In genomic region chr11:78344890-78345715, GRCm38 (mm10) we compare ENCODE assay signal across 8 mouse cellular contexts. TPM values are rescaled to one million over a fixed set of nuclear protein-coding genes. Genes with fewer than 3 reads are reported as not detected.
DNase-seq lines count a peak whose midpoint lies in the region; ATAC-seq and TF ChIP-seq lines count a peak whose summit lies in the region.

No protein-coding gene starts in this region.

- no peak for ATAC-seq in forebrain, embryonic 12.5 days (ENCODE audit: low FRiP score)
- no peak for ATAC-seq in limb, embryonic 15.5 days (ENCODE audit: insufficient number of reproducible peaks, low FRiP score, low TSS enrichment, low read depth)
- ATAC-seq in midbrain, postnatal 0 days (ENCODE audit: low FRiP score) = no peak

- 0 out of 2 replicates have a peak overlapping the region, but pooled peaks have one; percentile 40 for H3K9ac ChIP-seq in forebrain, embryonic 12.5 days
- H3K9ac ChIP-seq in limb, embryonic 15.5 days = no peak overlapping the region
- H3K9ac ChIP-seq in midbrain, postnatal 0 days (replicated peaks; ENCODE audit: low read length, poor library complexity, severe bottlenecking) = peak overlapping the region; percentile 81; the same call in 1 of the 2 replicates

- intact Hi-C loops in heart, postnatal 25 days (cut with DNase I) = no loop called here

- peak overlapping the region; percentile 61; the same call in 1 of the 2 replicates for H3K27ac ChIP-seq in forebrain, embryonic 12.5 days
- peak overlapping the region; percentile 30 for H3K27ac ChIP-seq in limb, embryonic 15.5 days
- no peak overlapping the region for H3K27ac ChIP-seq in midbrain, postnatal 0 days (ENCODE audit: low read depth, low read length)

- H3K36me3 ChIP-seq in forebrain, embryonic 12.5 days (replicated peaks) = peaks cover 26% of the 10 kb centered on the region
- H3K36me3 ChIP-seq in limb, embryonic 15.5 days = peaks cover 29% of the 10 kb centered on the region
- H3K36me3 ChIP-seq in midbrain, postnatal 0 days (ENCODE audit: insufficient read depth, low read length) = peaks cover 32% of the 10 kb centered on the region

- H3K4me2 ChIP-seq in forebrain, embryonic 12.5 days = peak overlapping the region; percentile 27
- H3K4me2 ChIP-seq in limb, embryonic 15.5 days = peak overlapping the region; percentile 26
- H3K4me2 ChIP-seq in midbrain, postnatal 0 days (ENCODE audit: low read depth, low read length, poor library complexity, severe bottlenecking) = peak overlapping the region; percentile 71

- 66% methylated on average over 8 of the region's 8 CpGs for whole genome bisulfite sequencing in forebrain, embryonic 12.5 days
- 49% methylated on average over 8 of the region's 8 CpGs for WGBS in limb, embryonic 15.5 days
- 56% methylated on average over 8 of the region's 8 CpGs for WGBS in midbrain, postnatal 0 days

- no peaks in the 10 kb centered on the region for H3K9me3 ChIP-seq in forebrain, embryonic 12.5 days
- no peaks in the 10 kb centered on the region for H3K9me3 ChIP-seq in limb, embryonic 15.5 days
- H3K9me3 ChIP-seq in midbrain, postnatal 0 days (ENCODE audit: low read length) = no peaks in the 10 kb centered on the region

- peak; percentile 74 to 75 for DNase-seq in urinary bladder, postnatal 4 days (ENCODE audit: low spot score in 2 of 2)
- no peak for DNase-seq in urinary bladder, postnatal 25 days (ENCODE audit: low spot score)
- DNase-seq in heart, postnatal 25 days (ENCODE audit: low spot score) = peak; percentile 57
- DNase-seq in midbrain, postnatal 0 days (ENCODE audit: low spot score) = no peak
- DNase-seq in layer of hippocampus, adult 9-10 months (ENCODE audit: low spot score) = no peak
- DNase-seq in yolk sac, embryonic 10.5 days (ENCODE audit: low spot score) = no peak

- H3K4me3 ChIP-seq in forebrain, embryonic 12.5 days (replicated peaks) = peak overlapping the region; percentile 8; the same call in 1 of the 2 replicates
- peak overlapping the region; percentile 93; the same call in 1 of the 2 replicates for H3K4me3 ChIP-seq in limb, embryonic 15.5 days
- H3K4me3 ChIP-seq in midbrain, postnatal 0 days (ENCODE audit: low read depth, low read length) = peak overlapping the region; percentile 63

- no peak for TF ChIP-seq CTCF in midbrain, postnatal 0 days (IDR thresholded peaks at IDR 0.05)

- H3K27me3 ChIP-seq in forebrain, embryonic 12.5 days = no peaks in the 10 kb centered on the region
- H3K27me3 ChIP-seq in limb, embryonic 15.5 days = no peaks in the 10 kb centered on the region
- H3K27me3 ChIP-seq in midbrain, postnatal 0 days (ENCODE audit: insufficient read depth, low read length) = no peaks in the 10 kb centered on the region

- H3K4me1 ChIP-seq in forebrain, embryonic 12.5 days = peaks cover 41% of the 10 kb centered on the region
- H3K4me1 ChIP-seq in limb, embryonic 15.5 days = peaks cover 37% of the 10 kb centered on the region
- H3K4me1 ChIP-seq in midbrain, postnatal 0 days (ENCODE audit: insufficient read depth, low read length) = peaks cover 16% of the 10 kb centered on the region; the same call in 1 of the 2 replicates

RNA-seq across cellular contexts. Expression of gene Unc119, which starts 1.8 kb away (rescaled TPM):
- 75.6 and 76.5 TPM in 2 replicates for polyA plus RNA-seq in forebrain, embryonic 12.5 days (2016; fragmentation: Nextera tagmentation; extraction: Ambion mirVana)
- 1 to 10 TPM; 4.2 to 4.6 TPM for total RNA-seq in heart, postnatal 25 days (2021)
- 35.8 and 44.3 TPM in 2 replicates for polyA plus RNA-seq in limb, embryonic 15.5 days (2015; fragmentation: Nextera tagmentation; extraction: Ambion mirVana)
- 93.5 and 141 TPM in 2 replicates for total RNA-seq in midbrain, postnatal 0 days (2014; rRNA removed)
- polyA plus RNA-seq in midbrain, postnatal 0 days (2015; fragmentation: Nextera tagmentation; extraction: Ambion mirVana) = 79.6 and 83.4 TPM in 2 replicates

RNA-seq across cellular contexts. Expression of gene Pigs, which starts 16.9 kb away (rescaled TPM):
- polyA plus RNA-seq in forebrain, embryonic 12.5 days (2016; fragmentation: Nextera tagmentation; extraction: Ambion mirVana) = 58.8 and 62.5 TPM in 2 replicates
- total RNA-seq in heart, postnatal 25 days (2021) = 10 to 100 TPM; 23.0 to 23.6 TPM
- polyA plus RNA-seq in limb, embryonic 15.5 days (2015; fragmentation: Nextera tagmentation; extraction: Ambion mirVana) = 83.9 and 85.7 TPM in 2 replicates
- 62.4 and 67.2 TPM in 2 replicates for total RNA-seq in midbrain, postnatal 0 days (2014; rRNA removed)
- polyA plus RNA-seq in midbrain, postnatal 0 days (2015; fragmentation: Nextera tagmentation; extraction: Ambion mirVana) = 82.6 and 91.0 TPM in 2 replicates

RNA-seq across cellular contexts. Expression of gene Aldoc, which starts 22.3 kb away (rescaled TPM):
- 26.9 and 31.6 TPM in 2 replicates for polyA plus RNA-seq in forebrain, embryonic 12.5 days (2016; fragmentation: Nextera tagmentation; extraction: Ambion mirVana)
- total RNA-seq in heart, postnatal 25 days (2021) = under 1 TPM; 0.50 to 0.52 TPM
- polyA plus RNA-seq in limb, embryonic 15.5 days (2015; fragmentation: Nextera tagmentation; extraction: Ambion mirVana) = 25.0 and 25.5 TPM in 2 replicates
- total RNA-seq in midbrain, postnatal 0 days (2014; rRNA removed) = 265 and 359 TPM in 2 replicates
- polyA plus RNA-seq in midbrain, postnatal 0 days (2015; fragmentation: Nextera tagmentation; extraction: Ambion mirVana) = 224 and 305 TPM in 2 replicates

RNA-seq across cellular contexts. Expression of gene Foxn1, which starts 41.3 kb away (rescaled TPM):
- polyA plus RNA-seq in forebrain, embryonic 12.5 days (2016; fragmentation: Nextera tagmentation; extraction: Ambion mirVana) = 0.06 TPM in 1 of 2 replicates, not detected in the other
- total RNA-seq in heart, postnatal 25 days (2021) = not detected
- 3.1 and 3.5 TPM in 2 replicates for polyA plus RNA-seq in limb, embryonic 15.5 days (2015; fragmentation: Nextera tagmentation; extraction: Ambion mirVana)
- not detected in 2 replicates for total RNA-seq in midbrain, postnatal 0 days (2014; rRNA removed)
- not detected in 2 replicates for polyA plus RNA-seq in midbrain, postnatal 0 days (2015; fragmentation: Nextera tagmentation; extraction: Ambion mirVana)

RNA-seq across cellular contexts. Expression of gene Spag5, which starts 43.8 kb away (rescaled TPM):
- polyA plus RNA-seq in forebrain, embryonic 12.5 days (2016; fragmentation: Nextera tagmentation; extraction: Ambion mirVana) = 63.0 and 64.7 TPM in 2 replicates
- under 1 TPM; 0.62 to 0.67 TPM for total RNA-seq in heart, postnatal 25 days (2021)
- 26.3 and 29.5 TPM in 2 replicates for polyA plus RNA-seq in limb, embryonic 15.5 days (2015; fragmentation: Nextera tagmentation; extraction: Ambion mirVana)
- 3.1 and 3.6 TPM in 2 replicates for total RNA-seq in midbrain, postnatal 0 days (2014; rRNA removed)
- 2.2 and 2.4 TPM in 2 replicates for polyA plus RNA-seq in midbrain, postnatal 0 days (2015; fragmentation: Nextera tagmentation; extraction: Ambion mirVana)

Comparison
In these comparisons a context has a peak if more than half of its experiments do, and no peak if none do; other contexts are left out.
1. DNase-seq: peak in urinary bladder, postnatal 4 days (2 of 2) and heart, postnatal 25 days (single experiment); none in urinary bladder, postnatal 25 days (single experiment), midbrain, postnatal 0 days (single experiment), layer of hippocampus, adult 9-10 months (single experiment) and yolk sac, embryonic 10.5 days (single experiment).
2. H3K4me3 ChIP-seq: peak in every context shown above with its lines; median percentile 93 in limb, embryonic 15.5 days; 63 in midbrain, postnatal 0 days; 8 in forebrain, embryonic 12.5 days.
3. Peak in every context shown above with its lines, with median percentiles within 50 percentile points of each other: H3K4me2 ChIP-seq.